Mouse (Mus musculus) stomach, postnatal 0 days (tissue): ENCODE measurements around the gene Nemp1. TPM values are rescaled to one million over a fixed set of nuclear protein-coding genes. Genes with fewer than 3 reads are reported as not detected.

Experiments used
- ATAC-seq: fragments of 200-750 bp; cut with Nextera tagmentation; 2 replicates; pipeline ENCODE4 v1.8.0; 2017; ENCODE audit not compliant: low FRiP score, low TSS enrichment
- DNase-seq: peaks from one replicate; pipeline ENCODE4 v3.0.0-alpha.2; 2016; ENCODE audit warnings: low spot score
- H3K27ac ChIP-seq: fragments of 300-500 bp; sonication (generic); replicated peaks from 2 replicates; pipeline ENCODE4 v1.5.1; 2014; ENCODE audit warnings: mild to moderate bottlenecking, control low read depth
- H3K27me3 ChIP-seq: fragments of 300-500 bp; sonication (generic); 2 replicates; pipeline ENCODE4 v1.6.1; 2014; ENCODE audit warnings: low read length; ENCODE audit not compliant: control insufficient read depth, insufficient read depth
- H3K36me3 ChIP-seq: fragments of 300-500 bp; sonication (generic); 2 replicates; pipeline ENCODE4 v1.6.1; 2014; ENCODE audit warnings: low read length, mixed read lengths; ENCODE audit not compliant: control insufficient read depth, insufficient read depth
- H3K4me1 ChIP-seq: fragments of 300-500 bp; sonication (generic); replicated peaks from 2 replicates; pipeline ENCODE4 v1.6.1; 2014; ENCODE audit warnings: antibody characterized with exemption; ENCODE audit not compliant: control insufficient read depth, insufficient read depth
- H3K4me2 ChIP-seq: fragments of 300-500 bp; sonication (generic); replicated peaks from 2 replicates; pipeline ENCODE4 v1.6.1; 2014; ENCODE audit warnings: low read depth, mild to moderate bottlenecking, control low read depth, moderate library complexity
- H3K4me3 ChIP-seq: fragments of 300-500 bp; sonication (generic); 2 replicates; pipeline ENCODE4 v1.5.1; 2014; ENCODE audit warnings: low read depth, low read length, control low read depth
- H3K9ac ChIP-seq: fragments of 300-500 bp; sonication (generic); 2 replicates; pipeline ENCODE4 v1.6.1; 2014; ENCODE audit warnings: mild to moderate bottlenecking, low read length, control low read depth, mixed read lengths
- H3K9me3 ChIP-seq: fragments of 300-500 bp; sonication (generic); 2 replicates; pipeline ENCODE4 v1.6.1; 2016; ENCODE audit warnings: low read length; ENCODE audit not compliant: control insufficient read depth
- CTCF ChIP-seq: IDR thresholded peaks from 2 replicates; pipeline ENCODE4 v1.5.1; 2016; ENCODE audit warnings: antibody characterized with exemption, low read depth, mild to moderate bottlenecking, moderate library complexity
- EP300 ChIP-seq: optimal IDR thresholded peaks from 2 replicates; pipeline ENCODE3; 2016; ENCODE audit warnings: antibody characterized with exemption
- WGBS: fragments of 180-500 bp; shearing (Covaris S2); extraction: QIAGEN DNeasy Blood & Tissue Kit; methylation state at CpG from one replicate; pipeline ENCODE4 v1.1.7; 2014; 5-methylcytosine and 5-hydroxymethylcytosine counted together
- polyA plus RNA-seq: library from polyadenylated mRNA; unstranded; fragments of >200 nt; fragmentation: Nextera tagmentation; extraction: Ambion mirVana; gene quantifications from 2 replicates; pipeline ENCODE4 v1.2.1, GENCODE M21; 2015

The Nemp1 gene
- polyA plus RNA-seq, 1 experiment from 2014 or later, result 4.1 TPM

DNA sequence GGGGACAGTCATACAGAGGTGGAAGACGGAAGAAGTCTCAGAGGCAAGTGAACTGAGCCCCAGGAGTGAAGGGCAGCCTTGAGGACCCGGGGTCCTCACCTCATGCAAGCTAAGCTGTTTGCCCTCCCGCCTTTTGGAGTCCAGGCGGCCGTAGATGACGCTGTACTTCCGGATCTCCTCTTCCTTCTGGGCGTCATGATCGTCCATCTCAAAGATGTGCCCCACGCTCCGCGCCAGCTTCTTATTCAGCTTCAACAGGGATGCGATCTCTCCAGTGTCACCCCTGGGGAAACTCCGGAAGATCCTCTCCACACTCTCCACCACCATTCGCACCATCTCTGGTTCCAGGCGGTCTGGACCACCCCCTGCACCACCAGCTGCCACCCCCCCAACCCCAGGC, 2.5 kb upstream of the Nemp1 start:
- no peak for DNase-seq
- no peak for TF ChIP-seq CTCF
- no peak for TF ChIP-seq EP300
- WGBS, result 61% methylated on average over 16 of the region's 16 CpGs
- no peaks in the 10 kb centered on the region for H3K27me3 ChIP-seq
- no peak for ATAC-seq
- H3K9ac ChIP-seq, result no peak overlapping the region
- no peaks in the 10 kb centered on the region for H3K9me3 ChIP-seq
- peaks cover 25% of the 10 kb centered on the region for H3K4me1 ChIP-seq
- 0 out of 2 replicates have a peak, but pooled peaks cover 3% of the 10 kb centered on the region for H3K36me3 ChIP-seq
- H3K4me2 ChIP-seq, result peak overlapping the region; percentile 84; the same call in 1 of the 2 replicates
- no peak overlapping the region for H3K4me3 ChIP-seq
- H3K27ac ChIP-seq, result no peak overlapping the region; the same call in 1 of the 2 replicates

DNA sequence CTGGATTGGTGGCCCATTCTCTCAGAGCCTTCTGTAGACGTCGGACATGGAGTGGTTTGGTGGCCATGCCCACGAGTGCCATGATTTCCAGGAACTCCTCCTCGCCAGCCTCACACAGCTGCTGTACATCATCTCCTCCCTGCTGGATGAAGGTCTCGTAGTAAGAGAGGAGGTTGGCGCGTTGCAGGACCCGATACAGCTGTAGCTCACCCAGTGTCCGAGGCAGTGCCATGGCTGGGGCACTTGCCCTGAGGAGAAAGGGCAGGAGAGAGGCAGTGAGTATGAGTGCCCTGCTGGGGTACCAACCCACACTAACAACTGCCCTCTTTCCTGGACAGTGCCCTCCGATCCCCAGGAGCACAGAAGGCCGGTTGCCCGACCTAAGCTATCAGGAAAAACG, 1.8 kb upstream of the Nemp1 start:
- Histone ChIP-seq H3K4me1 (peaks cover 25% of the 10 kb centered on the region), H3K9ac (peak overlapping the region; percentile 13; the same call in 1 of the 2 replicates)
- WGBS, result 58% methylated on average over 13 of the region's 13 CpGs

DNA sequence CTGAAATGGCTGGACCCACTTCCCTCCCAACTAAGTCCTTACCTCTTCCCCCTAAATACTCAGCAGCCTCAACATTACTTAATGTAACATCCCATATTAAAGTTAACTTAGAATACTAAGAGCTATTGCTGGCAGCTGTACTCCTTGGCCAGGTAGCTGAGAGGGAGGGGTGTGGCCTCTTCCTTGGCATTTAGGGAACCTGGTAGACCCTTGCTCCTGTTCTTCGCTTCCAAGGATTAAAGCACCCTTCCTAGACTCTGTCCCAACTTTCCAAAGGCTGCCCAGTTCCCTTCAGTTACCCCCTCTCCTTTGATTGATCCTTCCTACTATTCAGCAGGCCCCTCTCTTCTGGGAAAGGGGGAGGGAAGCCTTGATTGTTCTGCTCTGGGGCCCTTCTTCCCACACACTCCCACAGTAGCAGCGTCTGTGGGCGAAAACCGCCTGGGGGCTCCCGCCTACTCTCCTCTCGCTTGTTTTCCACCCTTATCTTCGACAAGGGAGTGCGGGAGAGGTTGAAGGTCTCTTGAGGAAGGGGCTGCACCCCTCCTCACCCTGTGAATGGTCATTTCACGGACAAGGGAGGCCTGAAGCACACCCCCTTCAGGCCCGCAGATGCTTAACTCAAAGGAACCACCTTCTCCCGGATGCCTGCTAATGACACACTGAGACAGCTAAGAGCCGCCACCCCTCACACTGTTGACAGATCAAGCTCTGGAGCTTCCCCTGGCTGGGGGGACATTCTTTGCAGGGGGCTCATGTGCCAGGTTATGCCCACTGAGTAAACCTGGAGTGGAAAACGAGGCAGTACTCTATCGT, 1.1 kb upstream of the Nemp1 start:
- TF ChIP-seq EP300 (no peak), CTCF (peak; percentile 45)
- WGBS, result 9% methylated on average over 14 of the region's 14 CpGs
- Histone ChIP-seq H3K4me3 (peak overlapping the region; percentile 72), H3K36me3 (no peaks in the 10 kb centered on the region), H3K27ac (peak overlapping the region; percentile 98), H3K4me2 (peak overlapping the region; percentile 84), H3K27me3 (no peaks in the 10 kb centered on the region), H3K9me3 (no peaks in the 10 kb centered on the region), H3K9ac (peak overlapping the region; percentile 72), H3K4me1 (peaks cover 25% of the 10 kb centered on the region)
- no peak for DNase-seq
- ATAC-seq, result no peak

More for the DNA sequence above, 1.8 kb upstream of the Nemp1 start:
- no peaks in the 10 kb centered on the region for H3K36me3 ChIP-seq
- ATAC-seq (no peak), DNase-seq (no peak)
- no peaks in the 10 kb centered on the region for H3K27me3 ChIP-seq
- no peaks in the 10 kb centered on the region for H3K9me3 ChIP-seq
- TF ChIP-seq EP300 (no peak), CTCF (no peak)
- peak overlapping the region; percentile 84 for H3K4me2 ChIP-seq
- H3K27ac ChIP-seq, result no peak overlapping the region
- H3K4me3 ChIP-seq, result peak overlapping the region; percentile 72; the same call in 1 of the 2 replicates

DNA sequence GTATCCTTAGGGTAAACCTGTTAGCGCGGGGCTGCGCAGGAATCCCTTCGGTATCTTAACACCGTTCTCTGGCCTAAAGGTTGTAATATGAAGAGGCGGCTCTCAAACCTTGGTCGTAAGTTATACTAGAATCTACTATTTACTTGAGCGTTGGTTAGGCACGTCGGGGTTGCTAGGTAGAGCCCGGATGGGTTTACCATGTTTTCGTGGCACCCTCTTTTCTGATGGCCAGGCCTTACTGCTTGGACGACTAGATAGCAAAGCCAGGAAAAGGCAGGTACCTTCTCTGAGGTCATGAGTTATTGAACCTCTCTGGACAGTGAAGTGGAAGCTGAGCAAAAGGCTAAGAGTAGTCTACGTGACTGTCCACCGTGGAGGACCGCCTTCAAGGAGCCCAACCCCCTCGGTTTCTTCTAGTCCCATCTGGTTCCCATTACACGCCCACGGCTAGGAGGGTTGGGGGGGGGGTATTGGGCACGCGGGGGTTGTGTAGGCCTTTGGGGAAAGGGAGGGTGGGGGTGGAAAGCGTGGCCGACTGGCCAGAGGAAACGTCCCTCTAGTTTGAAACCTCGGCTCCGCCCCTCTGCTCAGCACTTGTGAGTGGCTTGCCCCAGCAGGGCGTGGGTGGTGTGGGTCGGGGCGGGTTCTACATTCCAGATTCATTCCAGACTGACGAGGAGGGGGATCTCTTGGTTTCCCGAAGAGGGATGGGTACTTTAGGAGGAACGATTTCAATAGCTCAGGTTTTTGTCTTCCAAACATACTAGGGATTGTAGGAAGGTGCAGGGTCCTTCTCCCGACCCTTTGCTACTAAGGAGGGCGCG, 780 bp downstream of the Nemp1 start:
- DNase-seq (peak; percentile 89), ATAC-seq (peak; percentile 81)
- H3K9ac ChIP-seq, result peak overlapping the region; percentile 72
- peak overlapping the region; percentile 84 for H3K4me2 ChIP-seq
- under 1% methylated on average over 35 of the region's 35 CpGs for WGBS
- no peak for TF ChIP-seq CTCF
- no peak for TF ChIP-seq EP300
- no peaks in the 10 kb centered on the region for H3K36me3 ChIP-seq
- no peaks in the 10 kb centered on the region for H3K9me3 ChIP-seq
- H3K4me1 ChIP-seq, result peaks cover 14% of the 10 kb centered on the region
- no peaks in the 10 kb centered on the region for H3K27me3 ChIP-seq
- peak overlapping the region; percentile 72 for H3K4me3 ChIP-seq
- peak overlapping the region; percentile 98 for H3K27ac ChIP-seq

DNA sequence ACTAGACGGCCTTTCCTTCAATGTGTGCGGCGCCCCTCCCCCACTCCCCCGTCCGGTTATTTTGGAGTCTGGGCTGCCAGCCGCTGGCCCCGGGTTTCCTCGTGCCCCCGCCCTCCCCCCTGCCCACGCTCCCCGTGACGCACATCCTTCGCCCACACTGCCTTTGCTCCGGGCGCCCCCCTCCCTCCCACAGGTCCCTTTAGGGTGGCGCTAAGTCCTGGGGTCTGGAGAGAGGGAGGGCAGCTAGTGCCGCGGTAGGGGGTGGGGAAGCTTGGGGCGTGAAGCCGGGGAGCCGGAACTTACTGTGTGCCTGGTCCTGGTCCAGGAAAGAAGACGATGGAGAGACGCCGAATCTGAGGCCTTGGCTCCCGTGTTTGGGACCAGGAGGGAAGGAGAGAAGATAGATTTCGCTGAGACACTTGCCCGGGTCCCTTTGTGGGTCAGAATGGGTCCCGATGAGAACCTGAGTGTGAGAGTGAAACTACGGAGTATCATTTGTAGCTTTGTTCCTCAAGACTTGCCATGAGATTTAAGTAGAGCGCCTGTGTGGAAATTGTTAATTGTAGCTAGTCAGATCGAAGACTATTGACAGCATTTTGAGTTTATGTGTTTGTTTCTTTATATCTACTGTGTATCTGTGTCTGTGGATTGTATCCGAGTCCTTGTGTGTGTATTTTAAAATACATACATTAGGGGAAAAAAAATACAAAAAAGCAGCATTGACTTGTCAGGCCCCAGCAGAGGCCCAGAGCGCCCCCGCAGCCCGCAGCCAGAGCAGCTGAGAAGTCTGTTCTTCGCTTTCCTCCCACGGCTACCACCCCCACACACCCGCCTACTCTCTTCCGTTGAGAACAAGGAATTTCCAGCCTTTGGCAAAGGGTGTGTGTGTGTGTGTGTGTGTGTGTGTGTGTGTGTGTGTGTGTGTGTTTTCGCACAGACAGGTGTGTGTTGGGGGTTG, 1.7 kb downstream of the Nemp1 start, which contains the start of gene Nab2:
Gene Nab2 (minus strand): TSS at position 476 of the 958 bp plus-strand sequence.
- Histone ChIP-seq H3K9ac (peak within 1 kb of the TSS; percentile 72), H3K27me3 (no peaks in the 10 kb centered on the region), H3K4me2 (peak within 1 kb of the TSS; percentile 84), H3K27ac (peak within 1 kb of the TSS; percentile 98), H3K4me3 (peak within 1 kb of the TSS; percentile 72), H3K36me3 (no peaks in the 10 kb centered on the region), H3K9me3 (no peaks in the 10 kb centered on the region), H3K4me1 (peaks cover 9% of the 10 kb centered on the region)
- DNase-seq (peak; percentile 80), ATAC-seq (peak; percentile 55)
- TF ChIP-seq CTCF, result peak; percentile 32
- no peak for TF ChIP-seq EP300
- WGBS, result 1% methylated on average over 40 of the region's 40 CpGs
